Mouse (Mus musculus) monocyte, adult 59 days (primary cell): ENCODE measurements around the gene Ppig. TPM values are rescaled to one million over a fixed set of nuclear protein-coding genes. Genes with fewer than 3 reads are reported as not detected.

Experiments
- total RNA-seq, 2 experiments: library from RNA; stranded (reverse); gene quantifications; one replicate each; pipeline ENCODE4 v1.2.4; 2023

The Ppig gene
- total RNA-seq = 10 to 100 TPM; 75.7 to 89.1 TPM

DNA sequence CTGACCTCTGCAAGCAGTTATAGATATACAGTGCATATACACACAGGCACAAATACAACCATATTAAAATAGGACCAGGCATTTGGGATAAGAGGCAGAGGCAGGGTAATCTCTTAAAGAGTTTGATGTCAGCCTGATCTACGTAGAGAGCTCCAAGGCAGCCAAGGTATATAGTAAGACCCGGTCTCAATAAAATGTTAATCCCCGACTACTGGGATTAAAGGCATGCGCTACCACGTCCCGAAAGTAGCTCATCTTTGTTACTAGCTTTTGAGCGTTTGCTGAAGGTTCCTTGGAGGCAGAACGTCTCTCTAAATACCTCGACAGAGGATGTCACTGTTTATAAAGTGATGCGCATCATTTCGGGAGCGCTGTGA is at the start of gene Ppig:
Gene Ppig, plus strand, starts transcription at position 273 of the 377 bp plus-strand sequence.

DNA sequence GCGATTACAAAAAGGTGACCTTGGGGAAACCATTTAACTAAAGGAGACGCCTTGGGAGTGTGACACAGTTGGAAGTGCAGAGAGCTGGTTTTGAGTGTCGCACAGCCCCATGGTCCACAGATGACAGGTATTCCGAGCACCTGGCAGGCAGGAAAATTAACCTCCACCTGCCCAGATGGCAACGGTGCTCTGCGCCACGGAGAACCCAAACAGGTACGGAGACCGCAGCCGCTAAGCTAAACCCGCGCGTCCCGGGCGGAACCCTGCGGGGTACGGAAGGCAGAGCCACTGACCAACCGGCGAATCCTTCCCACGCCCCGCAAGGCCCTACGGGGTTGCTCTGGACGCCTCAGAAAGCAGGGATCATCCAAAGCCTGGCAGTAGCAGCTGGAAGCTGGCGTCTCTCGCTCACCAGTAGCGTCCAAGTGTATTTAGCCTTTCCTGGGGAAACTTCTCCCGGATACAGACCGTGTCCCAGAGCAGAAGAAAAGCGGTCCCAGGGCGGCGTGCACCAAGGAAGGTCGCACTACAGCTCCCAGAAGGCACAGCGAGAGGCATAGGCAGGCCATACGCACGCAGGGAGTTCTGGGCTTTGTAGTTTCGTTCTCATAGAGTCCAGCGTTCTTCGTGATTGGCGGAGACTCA is 9.2 kb upstream of the Ppig start, which contains the start of gene Fastkd1:
Gene Fastkd1, minus strand, starts transcription at position 536 of the 645 bp plus-strand sequence.

DNA sequence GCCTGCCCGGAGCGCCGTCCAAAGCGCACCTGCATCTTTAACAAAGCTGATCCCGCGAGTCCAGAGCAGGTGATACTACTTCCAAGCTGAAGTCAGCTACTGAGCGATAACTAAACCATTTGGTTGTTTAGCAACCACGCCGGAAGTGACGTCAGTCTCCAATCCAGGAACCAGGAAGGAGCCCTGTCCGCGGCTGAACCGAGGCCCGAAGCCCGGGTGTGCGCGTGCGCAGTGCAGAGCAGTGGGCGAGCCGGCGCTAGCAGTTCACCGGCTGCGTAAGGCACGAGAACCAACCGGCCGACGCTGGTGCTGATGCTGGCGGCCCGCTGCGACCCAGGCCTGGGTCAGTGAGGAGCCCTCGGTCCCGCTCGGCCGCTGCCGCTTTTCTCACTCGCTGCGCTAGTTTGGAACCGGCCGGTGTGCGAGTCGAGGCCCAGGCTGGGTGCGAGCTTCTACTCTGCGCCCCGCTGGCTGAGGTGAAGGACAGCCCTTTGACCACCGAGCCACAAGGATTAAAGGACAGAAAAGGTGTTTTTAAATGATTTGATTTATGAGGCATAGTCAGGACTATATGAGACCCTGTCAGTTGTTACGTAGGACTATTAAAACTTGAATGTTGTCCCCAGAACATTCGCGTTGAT is 67.2 kb downstream of the Ppig start, which contains the start of the genes Ccdc173 and Phospho2:
Gene Ccdc173, minus strand, starts transcription at position 147 of the 641 bp plus-strand sequence.
Gene Phospho2, plus strand, starts transcription at position 195 of the 641 bp plus-strand sequence.

Other genes with a start within 250 kb of the Ppig start
- gene Lrp2, start 136.5 kb upstream of the Ppig start, total RNA-seq = under 1 TPM; 0.08 to 0.12 TPM
- 1 to 10 TPM; 2.6 to 2.7 TPM for gene Bbs5, start 75.4 kb upstream of the Ppig start, total RNA-seq
- 1 to 10 TPM; 1.5 to 1.8 TPM for gene Klhl41, start 52.4 kb upstream of the Ppig start, total RNA-seq
- gene Fastkd1, start 9.0 kb upstream of the Ppig start, total RNA-seq = 10 to 100 TPM; 15.7 to 16.9 TPM
- gene Ccdc173, start 67.0 kb downstream of the Ppig start, total RNA-seq = under 1 TPM; 0.27 to 0.89 TPM
- 10 to 100 TPM; 18.4 to 23.1 TPM for gene Phospho2, start 67.1 kb downstream of the Ppig start, total RNA-seq
- under 1 TPM; 0.34 to 0.36 TPM for gene Klhl23, start 99.4 kb downstream of the Ppig start, total RNA-seq
- 100 to 1,000 TPM; 116 to 124 TPM for gene Ssb, start 139.0 kb downstream of the Ppig start, total RNA-seq
- 10 to 100 TPM; 11.6 to 13.5 TPM for gene Mettl5, start 163.1 kb downstream of the Ppig start, total RNA-seq
- 10 to 100 TPM; 58.4 to 59.7 TPM for gene Ubr3, start 174.7 kb downstream of the Ppig start, total RNA-seq